Mouse (Mus musculus) testis, adult 2 months (tissue): ENCODE measurements around the gene Proser3. TPM values are rescaled to one million over a fixed set of nuclear protein-coding genes. Genes with fewer than 3 reads are reported as not detected.
A peak's percentile ranks its signal among the peaks of the same experiment; 100 is the strongest.

Experiments used
- H3K27ac ChIP-seq: fragments of 200-500 bp; 2 replicates; pipeline ENCODE4 v1.5.1; 2012; ENCODE audit warnings: low read depth, low read length; ENCODE audit not compliant: control insufficient read depth, insufficient read depth
- H3K27me3 ChIP-seq: fragments of 200-500 bp; 2 replicates; pipeline ENCODE4 v1.6.1; 2012; ENCODE audit warnings: mild to moderate bottlenecking, low read length, moderate library complexity; ENCODE audit not compliant: control insufficient read depth, insufficient read depth
- H3K36me3 ChIP-seq: fragments of 200-500 bp; 2 replicates; pipeline ENCODE4 v1.6.1; 2012; ENCODE audit warnings: mild to moderate bottlenecking, low read length; ENCODE audit not compliant: control insufficient read depth, insufficient read depth
- H3K4me1 ChIP-seq: fragments of 200-500 bp; 2 replicates; pipeline ENCODE4 v1.6.1; 2012; ENCODE audit warnings: low read length; ENCODE audit not compliant: control insufficient read depth, insufficient read depth
- H3K4me3 ChIP-seq: fragments of 200-500 bp; 2 replicates; pipeline ENCODE4 v1.5.1; 2012; ENCODE audit warnings: low read depth, mild to moderate bottlenecking, low read length, moderate library complexity, mixed read lengths; ENCODE audit not compliant: control insufficient read depth
- CTCF ChIP-seq: fragments of 200-500 bp; IDR thresholded peaks from 2 replicates; pipeline ENCODE4 v1.5.1; 2012; ENCODE audit warnings: low read depth, mild to moderate bottlenecking, inconsistent platforms, low read length, moderate library complexity; ENCODE audit not compliant: control insufficient read depth, insufficient read depth, insufficient replicate concordance
- POLR2A ChIP-seq: fragments of 200-500 bp; IDR thresholded peaks from 2 replicates; pipeline ENCODE4 v1.6.1; 2012; ENCODE audit warnings: low read depth, mild to moderate bottlenecking, inconsistent platforms, low read length, moderate library complexity; ENCODE audit not compliant: control insufficient read depth
- polyA plus RNA-seq: library from polyadenylated mRNA; depleted of rRNA; stranded (reverse); fragments of >200 nt; gene quantifications from 2 replicates; pipeline ENCODE4 v1.2.3, GENCODE M21; 2012

The Proser3 gene
- polyA plus RNA-seq, 1 experiment, result 37.5 TPM

- H3K4me3 ChIP-seq, result no peak overlapping the region
- H3K4me1 ChIP-seq, result no peaks in the 10 kb centered on the region; the same call in none of the 2 replicates
- TF ChIP-seq POLR2A (no peak), CTCF (no peak)
- H3K27me3 ChIP-seq, result no peaks in the 10 kb centered on the region
- H3K36me3 ChIP-seq, result peaks cover 20% of the 10 kb centered on the region
- H3K27ac ChIP-seq, result no peak overlapping the region
Observed at GRCm38 (mm10) chr7:30572389-30572788, 20.3 kb upstream of the Proser3 start.

GRCm38 (mm10) chr7:30567555-30567954 lies 15.5 kb upstream of the Proser3 start:
- Histone ChIP-seq H3K4me3 (no peak overlapping the region), H3K36me3 (peaks cover 7% of the 10 kb centered on the region), H3K27ac (no peak overlapping the region), H3K27me3 (no peaks in the 10 kb centered on the region), H3K4me1 (no peaks in the 10 kb centered on the region; the same call in 1 of the 2 replicates)
- no peak for TF ChIP-seq POLR2A
- no peak for TF ChIP-seq CTCF

GRCm38 (mm10) chr7:30566033-30566432 lies 13.9 kb upstream of the Proser3 start:
- no peak overlapping the region for H3K4me3 ChIP-seq
- no peaks in the 10 kb centered on the region for H3K27me3 ChIP-seq
- H3K27ac ChIP-seq, result no peak overlapping the region
- H3K36me3 ChIP-seq, result peaks cover 4% of the 10 kb centered on the region
- TF ChIP-seq CTCF (no peak), POLR2A (no peak)
- H3K4me1 ChIP-seq, result peaks cover 3% of the 10 kb centered on the region

- Histone ChIP-seq H3K36me3 (peaks cover 3% of the 10 kb centered on the region), H3K27me3 (no peaks in the 10 kb centered on the region), H3K27ac (no peak within 1 kb of the TSS; the same call in 1 of the 2 replicates), H3K4me3 (peak within 1 kb of the TSS; percentile 92), H3K4me1 (peaks cover 5% of the 10 kb centered on the region)
- TF ChIP-seq CTCF (no peak), POLR2A (no peak)
Observed at GRCm38 (mm10) chr7:30564970-30565571, 13.0 kb upstream of the Proser3 start, which contains the start of gene Igflr1. Gene Igflr1 (plus strand): TSS chr7:30565427.

- TF ChIP-seq POLR2A (no peak), CTCF (no peak)
- H3K4me1 ChIP-seq, result peaks cover 7% of the 10 kb centered on the region
- H3K36me3 ChIP-seq, result peaks cover 2% of the 10 kb centered on the region; the same call in 1 of the 2 replicates
- no peaks in the 10 kb centered on the region for H3K27me3 ChIP-seq
- peak overlapping the region; percentile 95; the same call in 1 of the 2 replicates for H3K27ac ChIP-seq
- peak overlapping the region; percentile 92 for H3K4me3 ChIP-seq
Observed at GRCm38 (mm10) chr7:30563906-30564280, 11.8 kb upstream of the Proser3 start.

- no peaks in the 10 kb centered on the region for H3K27me3 ChIP-seq
- peaks cover 8% of the 10 kb centered on the region for H3K4me1 ChIP-seq
- H3K27ac ChIP-seq, result peak within 1 kb of the TSS; percentile 95
- peak within 1 kb of the TSS; percentile 92 for H3K4me3 ChIP-seq
- TF ChIP-seq POLR2A (peak; percentile 49; the same call in 1 of the 2 replicates), CTCF (no peak)
- H3K36me3 ChIP-seq, result no peaks in the 10 kb centered on the region
Observed at GRCm38 (mm10) chr7:30563117-30563905, 11.2 kb upstream of the Proser3 start, which contains the start of the genes U2af1l4, Gm49396 and Psenen. Gene U2af1l4 (plus strand): TSS chr7:30563301. Gene Gm49396 (plus strand): TSS chr7:30563344. Gene Psenen (minus strand): TSS chr7:30563627.

GRCm38 (mm10) chr7:30562526-30563116 lies 10.5 kb upstream of the Proser3 start:
- TF ChIP-seq CTCF, result no peak
- TF ChIP-seq POLR2A, result no peak
- Histone ChIP-seq H3K4me1 (peaks cover 13% of the 10 kb centered on the region), H3K4me3 (peak overlapping the region; percentile 92), H3K36me3 (no peaks in the 10 kb centered on the region), H3K27ac (peak overlapping the region; percentile 76), H3K27me3 (no peaks in the 10 kb centered on the region)
